Mouse (Mus musculus): ENCODE measurements at regions not wholly inside any gene's neighbourhood (a gene's known extent, or its start where the extent isn't known, plus 50 kb on each side); places are given as distances from the start of the nearest gene placed in this dataset.

DNA sequence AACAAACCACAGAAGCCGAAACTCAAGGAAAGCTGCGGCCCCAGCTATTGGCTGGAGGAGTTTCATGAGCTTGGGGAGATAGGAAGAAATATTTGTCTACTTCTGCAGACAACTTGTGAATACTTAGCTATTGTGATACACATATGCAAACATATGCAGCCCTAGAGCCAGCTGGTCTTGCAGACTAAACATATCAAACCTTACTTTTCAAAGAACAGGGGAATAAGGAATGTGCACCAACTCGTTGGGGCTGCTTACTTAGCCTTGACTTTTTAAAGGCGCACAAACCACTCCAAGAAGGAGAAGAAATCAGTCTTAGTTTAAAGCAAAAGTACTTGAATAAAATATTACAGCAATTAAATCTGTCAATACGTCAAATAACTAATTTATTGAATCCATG, 106.8 kb upstream of the Lpar1 start:
- DNase-seq = no peak

- no peak for DNase-seq
These were observed 104.5 kb upstream of the Lpar1 start for GRCm38 (mm10) chr4:58658206-58658605.

GRCm38 (mm10) chr4:58647761-58648295, 94.1 kb upstream of the Lpar1 start:
- no peak for DNase-seq

DNA sequence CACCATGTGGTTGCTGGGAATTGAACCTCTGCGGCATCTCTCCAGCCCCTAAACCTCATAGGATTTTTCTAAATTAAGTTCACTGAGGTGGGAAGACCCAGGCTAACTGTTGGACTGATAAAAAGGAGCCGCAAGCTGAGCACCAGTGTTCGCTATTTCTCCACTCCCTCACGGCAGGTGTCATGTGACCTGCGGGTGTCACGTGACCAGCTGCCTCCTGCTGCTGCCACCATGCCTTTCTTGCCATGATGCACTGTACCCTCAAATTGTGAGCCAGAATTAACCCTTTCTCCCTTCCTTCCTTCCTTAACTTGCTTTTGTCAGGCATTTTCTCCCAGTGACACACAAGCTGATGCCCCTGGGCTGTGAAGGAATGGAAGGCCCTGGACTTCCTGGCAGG, 93.1 kb upstream of the Lpar1 start:
- DNase-seq = no peak

GRCm38 (mm10) chr4:58643371-58643770, 89.7 kb upstream of the Lpar1 start:
- no peak for DNase-seq

GRCm38 (mm10) chr4:58642236-58642635, 88.5 kb upstream of the Lpar1 start:
- DNase-seq = no peak

DNA sequence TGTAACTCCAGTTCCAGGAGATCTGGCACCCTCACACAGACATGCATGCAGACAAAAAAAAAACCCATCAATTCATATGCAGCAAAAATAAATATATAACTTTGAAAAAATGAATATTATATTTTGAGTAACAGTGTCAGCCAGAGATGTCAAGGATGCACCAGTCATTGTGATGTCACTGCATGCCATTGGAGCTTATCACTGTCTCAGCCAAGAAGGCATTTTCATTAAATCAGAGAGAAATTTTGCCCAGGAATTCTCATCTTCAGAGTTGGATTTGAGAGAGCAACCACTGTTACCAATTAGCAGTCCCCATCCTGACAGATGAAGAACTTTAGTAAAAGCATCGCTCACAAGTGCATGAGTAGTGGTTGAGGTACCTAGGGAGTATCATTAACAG, 79.0 kb upstream of the Lpar1 start:
- DNase-seq = no peak

- DNase-seq = no peak
These were observed 77.7 kb upstream of the Lpar1 start for GRCm38 (mm10) chr4:58631415-58631814.

- DNase-seq = no peak
These were observed 73.3 kb upstream of the Lpar1 start for GRCm38 (mm10) chr4:58627021-58627420.

GRCm38 (mm10) chr4:58624059-58624458, 70.4 kb upstream of the Lpar1 start:
- no peak for DNase-seq

- DNase-seq = peak; percentile 17
These were observed 66.9 kb upstream of the Lpar1 start for GRCm38 (mm10) chr4:58620641-58621040.

GRCm38 (mm10) chr4:58617261-58617660, 63.6 kb upstream of the Lpar1 start:
- no peak for DNase-seq

DNA sequence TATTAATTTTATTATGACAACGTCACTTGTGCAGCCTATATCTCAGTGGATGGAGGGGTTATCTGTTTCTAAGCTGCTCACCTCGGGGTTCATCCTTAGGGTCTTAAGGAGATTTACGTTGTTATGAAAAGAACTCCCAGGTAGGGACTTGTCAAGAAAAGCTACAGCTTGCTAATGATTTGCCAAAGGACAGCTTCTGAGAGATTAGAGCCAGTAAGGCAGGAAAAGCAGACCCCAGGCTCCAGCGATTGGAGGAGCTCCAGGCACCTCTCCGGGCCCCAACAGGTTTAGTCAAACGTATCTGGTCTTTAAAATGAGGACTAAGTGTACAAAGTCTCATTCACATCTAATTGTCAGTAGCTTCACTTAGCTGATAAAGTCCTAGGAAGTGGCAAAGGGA, 59.8 kb upstream of the Lpar1 start:
- no peak for DNase-seq

GRCm38 (mm10) chr4:58613022-58613421, 59.3 kb upstream of the Lpar1 start:
- DNase-seq = no peak

DNA sequence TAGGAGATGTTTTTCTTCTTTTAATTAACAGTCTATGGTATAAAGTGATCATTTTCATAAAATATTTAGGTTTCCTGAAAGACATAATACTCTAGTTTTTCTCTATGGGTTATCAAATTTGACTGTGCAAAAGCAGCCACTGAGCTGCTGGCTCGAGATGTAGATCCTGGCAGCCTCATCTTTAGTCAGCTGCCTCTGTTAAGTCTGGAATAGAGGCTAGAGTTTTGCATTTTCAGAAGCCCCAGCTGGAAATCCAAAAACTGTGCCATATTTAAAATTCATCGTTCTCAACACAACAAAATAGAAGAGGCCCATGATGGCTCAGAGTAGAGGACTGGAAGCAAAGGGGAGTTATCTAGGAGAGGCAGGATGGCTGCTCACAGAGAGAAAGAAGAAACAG, 53.8 kb upstream of the Lpar1 start:
- DNase-seq = no peak

- no peak for DNase-seq
These were observed 52.2 kb upstream of the Lpar1 start for GRCm38 (mm10) chr4:58605941-58606340.
